Mouse (Mus musculus): ENCODE data around the gene Erh.

Gene Erh

DNA sequence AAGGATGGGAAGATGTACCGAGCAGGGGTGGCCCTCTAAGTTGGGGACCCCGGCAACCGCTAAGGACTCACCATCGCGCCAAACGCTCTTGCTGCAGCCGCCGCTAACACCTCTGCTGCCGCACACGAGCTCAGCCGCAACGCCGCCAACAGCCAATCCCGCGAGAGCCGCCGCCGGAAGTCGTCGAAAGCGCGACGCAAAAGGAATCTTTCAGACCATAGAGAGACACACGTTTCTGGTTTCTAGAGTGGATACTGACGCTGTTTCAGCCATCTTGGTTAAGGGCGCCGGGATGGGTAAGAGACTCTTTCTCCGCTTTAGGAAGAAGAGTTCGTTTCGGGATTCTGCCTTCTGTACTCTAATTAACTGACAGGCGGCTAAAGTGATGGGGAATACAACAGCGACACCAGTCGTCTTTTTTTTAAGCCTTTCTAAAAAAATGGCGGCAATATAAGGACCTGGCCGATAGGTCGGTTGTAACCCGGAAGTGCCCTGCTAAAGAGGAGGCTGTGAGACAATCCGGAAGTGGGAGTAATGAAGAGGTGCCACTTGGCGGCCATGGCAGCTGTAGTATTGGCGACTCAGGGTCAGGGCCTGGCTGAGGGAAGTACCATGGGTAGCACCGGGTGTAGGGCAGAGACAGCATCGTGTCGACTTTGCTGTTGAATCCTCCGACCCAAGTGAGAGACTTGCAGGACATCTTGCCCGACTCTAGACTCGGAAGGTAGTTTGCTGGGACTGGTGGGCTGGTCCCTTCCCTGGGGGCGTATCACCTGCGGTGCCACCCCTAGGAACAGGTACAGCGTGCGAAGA lies at the start of gene Erh, which contains the start of gene Slc39a9:
TSS of gene Erh (minus strand) at position 649 of the 813 bp plus-strand sequence.
TSS of gene Slc39a9 (plus strand) at position 191 of the 813 bp plus-strand sequence.
- DNase-seq (ENCODE audit: low read depth, low spot score), result peak; percentile 94

DNA sequence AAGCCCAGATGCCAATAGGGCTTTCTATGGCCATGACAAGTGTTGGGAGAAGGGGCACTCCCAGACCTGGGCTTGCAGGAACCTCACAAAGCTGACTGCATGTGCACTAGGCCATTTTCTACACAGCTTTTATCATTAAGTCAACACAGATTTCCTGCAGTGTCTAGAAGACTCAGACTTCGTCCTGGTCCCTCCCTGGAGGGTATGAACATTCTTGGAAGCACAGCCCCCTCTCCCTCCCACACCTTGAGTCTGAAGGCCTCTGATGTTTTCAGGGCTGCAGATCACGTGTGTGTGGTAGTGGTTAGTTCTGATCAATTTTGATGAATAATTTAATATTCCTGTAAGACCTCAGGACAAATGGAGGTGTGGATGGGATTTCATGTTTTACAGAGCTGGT lies 49.6 kb upstream of the Erh start:
- DNase-seq (ENCODE audit: low read depth, low spot score), result no peak

DNA sequence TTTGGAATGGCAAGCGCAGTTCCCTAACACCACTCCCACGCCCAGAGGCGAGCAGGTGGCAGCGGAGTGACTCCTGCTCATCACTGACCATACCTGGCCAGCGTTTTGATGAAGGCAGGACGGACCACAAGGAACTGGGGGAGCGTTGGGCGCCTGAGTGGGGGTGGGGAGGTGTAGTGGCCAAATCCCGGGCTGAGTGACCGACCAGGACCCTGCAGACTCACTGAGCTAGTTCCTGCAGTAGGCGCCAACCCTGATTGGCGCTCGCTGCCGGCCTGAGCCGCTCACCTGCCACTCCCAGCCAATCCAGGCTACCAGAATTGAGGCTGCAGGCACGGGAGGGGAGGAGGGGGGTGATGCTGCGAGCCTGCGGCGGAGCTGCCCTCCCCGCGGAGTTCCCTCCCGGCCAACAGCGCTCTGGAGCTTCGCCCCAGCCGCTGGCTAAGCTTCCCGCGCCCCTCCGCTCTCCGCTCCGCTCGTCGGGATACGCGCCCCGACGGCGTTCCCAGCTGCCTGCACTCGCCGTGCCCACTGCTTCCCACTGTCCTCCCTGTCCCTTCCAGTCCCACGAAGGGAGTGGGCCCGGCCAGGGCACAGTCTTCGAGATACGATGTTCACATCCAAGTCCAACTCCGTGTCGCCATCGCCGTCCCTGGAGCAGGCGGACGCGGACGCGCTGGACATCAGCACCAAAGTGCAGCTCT lies 48.3 kb upstream of the Erh start, which contains the start of gene Plekhd1:
TSS of gene Plekhd1 (plus strand) at position 323 of the 704 bp plus-strand sequence.
- peak; percentile 46 for DNase-seq (ENCODE audit: low read depth, low spot score)

DNA sequence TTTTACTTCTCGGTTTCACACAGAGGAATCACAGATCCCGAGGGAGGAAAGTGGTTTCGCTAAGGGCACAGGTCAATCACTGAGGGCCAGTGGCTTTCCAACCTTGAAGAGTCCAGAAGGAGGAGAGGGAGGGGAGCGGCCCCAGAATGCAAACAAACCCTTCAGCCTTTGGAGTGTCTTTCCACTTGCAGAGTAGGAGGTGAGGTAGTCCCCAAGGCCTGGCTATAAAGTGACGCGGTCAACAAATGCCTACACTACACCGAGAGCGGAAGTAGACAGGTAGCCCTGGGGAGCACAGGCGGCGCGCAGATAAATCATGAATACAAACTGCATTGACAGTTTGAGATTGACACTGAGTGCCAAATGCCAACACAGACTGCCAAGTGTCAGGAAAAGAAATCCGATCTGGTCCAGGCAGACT lies 47.5 kb upstream of the Erh start:
- no peak for DNase-seq (ENCODE audit: low read depth, low spot score)

DNA sequence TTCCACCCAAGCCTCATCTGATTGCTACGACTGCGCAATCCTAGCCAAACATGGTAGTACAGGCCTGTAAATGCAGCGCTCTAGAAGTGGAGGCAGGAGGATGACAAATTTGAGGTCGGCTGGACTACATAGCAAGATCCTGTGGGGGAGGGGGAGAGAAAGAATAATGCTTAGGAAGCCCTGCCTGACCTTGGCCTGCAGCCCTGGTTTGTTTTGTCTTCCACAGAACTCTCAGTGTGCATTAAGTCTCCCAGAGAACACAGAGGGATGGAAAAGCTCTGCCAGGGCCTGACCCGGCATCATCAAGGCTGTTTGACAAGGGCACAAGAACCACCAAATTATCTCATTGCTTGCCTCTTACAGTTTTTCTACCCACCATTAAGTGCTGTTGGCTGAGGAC lies 45.6 kb upstream of the Erh start:
- peak; percentile 22 for DNase-seq (ENCODE audit: low read depth, low spot score)

DNA sequence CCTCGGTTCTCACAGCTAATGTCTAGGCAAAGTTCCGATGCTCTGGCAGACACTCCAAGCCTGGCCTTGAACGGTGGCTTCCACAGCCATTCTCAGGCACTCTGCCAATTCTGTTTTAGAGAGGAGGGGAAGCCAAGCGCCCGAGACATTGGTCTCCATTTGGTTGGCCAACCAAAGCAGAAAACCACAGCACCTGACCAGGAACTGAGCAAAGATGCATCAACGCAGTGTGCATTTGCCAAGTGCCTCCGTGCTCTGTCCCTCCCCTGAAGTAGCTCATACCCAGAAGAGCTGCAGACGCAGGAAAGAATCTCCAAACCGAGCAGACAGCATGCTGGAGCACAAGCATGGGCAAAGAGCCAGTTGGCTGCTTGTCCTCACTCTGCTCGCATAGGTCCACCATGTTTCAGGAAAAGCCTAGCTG lies 43.7 kb upstream of the Erh start:
- no peak for DNase-seq (ENCODE audit: low read depth, low spot score)

DNA sequence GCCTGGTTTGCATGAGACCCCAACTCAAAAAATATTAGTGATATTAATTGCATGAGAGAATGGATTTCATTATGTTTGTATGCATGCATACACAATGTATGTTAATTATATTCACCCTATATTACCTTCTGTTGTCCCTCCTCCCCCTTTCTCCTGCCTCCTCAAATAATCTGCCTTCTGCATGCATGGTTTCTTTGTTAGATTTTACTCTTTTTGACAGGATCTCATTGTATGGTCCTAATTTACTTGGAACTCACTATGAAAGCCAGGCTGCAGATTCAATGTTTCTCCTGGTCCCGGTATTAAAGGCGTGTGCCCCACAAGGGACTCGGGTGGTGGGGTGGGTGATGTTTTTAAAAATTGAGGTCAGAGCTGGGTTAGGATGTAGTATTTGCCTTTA lies 40.2 kb upstream of the Erh start:
- no peak for DNase-seq (ENCODE audit: low read depth, low spot score)

DNA sequence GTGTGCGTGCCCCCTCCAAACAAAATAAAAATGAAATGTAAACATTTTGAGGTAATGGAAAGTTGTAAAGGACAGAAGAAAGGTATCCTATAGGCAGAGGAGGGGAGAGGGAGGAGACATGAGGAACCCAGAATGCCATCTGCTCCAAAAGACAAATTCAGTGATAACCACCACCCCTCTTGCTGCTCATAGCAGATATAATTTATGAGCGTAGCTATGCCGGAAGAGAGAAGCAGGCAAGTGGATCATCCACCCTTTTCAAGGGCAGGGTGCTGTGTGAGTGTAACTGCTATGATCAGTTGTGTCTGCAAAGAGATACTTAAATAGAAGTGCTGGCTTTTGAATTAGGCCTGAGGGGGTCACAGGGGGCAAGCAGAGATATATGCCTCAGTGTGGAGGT lies 39.4 kb upstream of the Erh start:
- no peak for DNase-seq (ENCODE audit: low read depth, low spot score)

DNA sequence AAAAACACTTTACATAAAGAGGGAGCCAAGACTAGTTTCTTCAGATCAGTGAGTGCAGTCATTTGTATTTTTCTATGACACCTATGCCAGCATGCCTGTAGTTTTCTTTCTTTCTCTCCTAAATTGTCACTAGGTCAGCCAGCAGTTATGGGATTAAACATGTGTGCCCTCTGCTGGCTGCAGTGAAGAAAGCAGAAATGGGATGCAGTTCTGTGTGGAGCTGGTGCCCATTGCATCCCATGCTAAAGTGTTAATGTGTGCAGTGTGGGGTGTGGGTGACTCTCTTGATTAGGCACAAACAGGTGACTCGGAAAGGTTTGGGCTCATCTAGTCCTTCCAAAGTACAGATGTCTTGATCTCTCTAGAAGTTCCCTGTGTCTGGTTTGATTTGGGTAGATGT lies 37.2 kb upstream of the Erh start:
- peak; percentile 30 for DNase-seq (ENCODE audit: low read depth, low spot score)

DNA sequence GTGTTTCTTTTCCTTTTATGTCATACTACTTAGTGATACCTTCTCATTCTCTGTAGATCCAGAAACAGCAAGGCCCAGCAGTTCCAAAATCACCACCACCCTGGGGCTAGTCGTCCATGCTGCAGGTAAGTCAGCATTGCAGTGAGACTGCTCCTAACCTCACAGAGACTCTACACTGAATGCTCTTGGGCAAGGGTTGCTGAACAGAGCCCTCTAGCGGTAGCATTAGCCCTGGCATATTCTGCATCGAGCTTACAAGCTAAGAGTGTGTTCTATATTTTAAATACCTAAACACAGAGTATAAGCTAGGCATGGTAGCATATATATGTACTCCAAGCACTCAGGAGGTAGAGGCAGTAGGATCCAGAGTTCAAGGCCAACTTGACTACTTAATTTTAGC lies 29.0 kb upstream of the Erh start:
- peak; percentile 53 for DNase-seq (ENCODE audit: low read depth, low spot score)

DNA sequence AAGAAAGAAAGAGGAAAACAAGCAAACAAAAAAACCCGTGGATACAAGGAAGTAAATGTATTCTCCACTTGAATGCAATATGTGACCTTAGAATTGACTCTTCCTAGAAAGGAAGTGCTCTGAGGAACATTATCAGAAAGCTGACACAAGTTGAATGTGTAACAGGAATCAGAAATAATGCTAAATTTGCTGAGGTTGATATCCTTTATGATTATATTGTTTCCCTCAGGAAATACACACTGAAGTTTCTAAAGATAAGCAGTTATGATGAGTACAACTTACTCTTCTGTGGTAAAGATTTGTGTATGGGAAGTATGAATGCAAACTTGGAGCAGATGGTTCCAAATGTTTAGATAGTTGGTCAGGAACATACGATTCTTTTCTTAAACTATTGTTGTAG lies 24.2 kb upstream of the Erh start:
- DNase-seq (ENCODE audit: low read depth, low spot score), result no peak

DNA sequence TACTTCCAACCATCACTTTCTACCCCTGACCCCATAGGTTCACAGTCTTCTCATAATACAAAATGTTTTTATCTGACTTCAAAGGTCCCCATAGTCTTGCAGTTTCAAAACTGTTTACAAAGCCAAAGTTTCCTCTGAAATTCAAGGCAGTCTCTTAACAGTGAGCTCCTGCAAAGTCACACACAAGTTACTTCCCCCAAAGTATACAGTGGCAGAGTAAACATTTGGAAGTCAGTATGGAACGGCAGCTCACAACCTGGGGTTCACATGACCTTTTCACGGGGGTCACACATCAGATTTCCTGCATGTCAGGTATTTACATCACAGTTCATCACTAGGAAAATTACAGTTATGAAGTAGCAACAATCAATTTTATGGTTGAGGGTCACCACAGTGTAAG lies 19.8 kb upstream of the Erh start:
- no peak for DNase-seq (ENCODE audit: low read depth, low spot score)

DNA sequence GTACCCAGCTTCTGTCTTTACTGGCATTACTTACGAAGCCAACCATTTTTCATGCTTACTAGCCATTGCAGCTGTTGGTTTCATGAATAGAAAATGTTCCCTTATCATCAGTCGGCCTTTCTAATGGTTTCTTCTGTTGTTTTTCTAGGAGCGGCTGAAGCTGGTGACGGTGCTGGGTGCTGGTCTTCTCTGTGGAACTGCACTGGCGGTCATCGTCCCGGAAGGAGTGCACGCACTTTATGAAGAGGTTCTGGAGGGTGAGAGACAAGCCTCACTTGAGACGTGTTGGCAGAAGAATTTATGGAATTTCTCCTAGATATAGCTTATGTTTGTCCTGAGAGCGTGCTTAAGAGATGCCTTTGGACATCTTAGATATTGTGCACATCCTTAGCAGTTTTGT lies 18.2 kb upstream of the Erh start:
- DNase-seq (ENCODE audit: low read depth, low spot score), result no peak

DNA sequence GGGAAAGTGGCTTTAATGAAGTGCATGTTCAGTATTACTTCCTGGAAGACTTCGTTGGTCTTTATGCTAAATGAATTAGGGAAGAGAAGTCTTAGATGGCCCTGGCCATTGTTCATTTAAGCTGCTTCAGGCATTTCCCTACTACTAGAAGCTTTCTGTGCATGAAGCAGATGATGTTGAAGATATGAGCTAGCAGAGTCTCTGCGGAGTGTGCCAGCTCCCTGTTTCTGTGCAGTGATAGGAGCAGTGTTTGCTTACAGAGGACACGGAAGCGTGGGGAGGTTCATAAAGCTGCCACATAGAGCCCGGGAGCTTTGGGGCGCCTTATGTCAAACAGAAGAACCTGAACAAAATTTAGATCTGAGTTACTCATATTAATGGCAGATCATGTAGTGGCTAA lies 14.5 kb upstream of the Erh start:
- no peak for DNase-seq (ENCODE audit: low read depth, low spot score)

DNA sequence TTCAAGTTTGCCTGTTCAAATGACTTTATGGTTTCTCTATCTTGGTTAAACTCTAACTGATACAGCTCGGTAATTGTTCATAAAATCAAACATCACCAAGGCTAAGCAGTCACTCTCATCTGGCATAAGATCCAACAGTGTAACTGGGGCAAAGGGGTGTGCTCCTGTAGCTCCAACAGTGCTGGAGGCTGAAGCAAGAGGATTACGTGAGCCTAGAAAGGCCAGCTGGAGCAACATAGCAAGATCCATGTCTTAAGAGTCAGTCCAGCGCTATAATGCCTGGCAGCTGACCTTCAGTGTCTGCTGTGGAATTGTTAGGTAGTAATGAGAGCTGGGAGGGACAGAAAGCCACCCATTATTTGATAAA lies 10.5 kb upstream of the Erh start:
- DNase-seq (ENCODE audit: low read depth, low spot score), result no peak

DNA sequence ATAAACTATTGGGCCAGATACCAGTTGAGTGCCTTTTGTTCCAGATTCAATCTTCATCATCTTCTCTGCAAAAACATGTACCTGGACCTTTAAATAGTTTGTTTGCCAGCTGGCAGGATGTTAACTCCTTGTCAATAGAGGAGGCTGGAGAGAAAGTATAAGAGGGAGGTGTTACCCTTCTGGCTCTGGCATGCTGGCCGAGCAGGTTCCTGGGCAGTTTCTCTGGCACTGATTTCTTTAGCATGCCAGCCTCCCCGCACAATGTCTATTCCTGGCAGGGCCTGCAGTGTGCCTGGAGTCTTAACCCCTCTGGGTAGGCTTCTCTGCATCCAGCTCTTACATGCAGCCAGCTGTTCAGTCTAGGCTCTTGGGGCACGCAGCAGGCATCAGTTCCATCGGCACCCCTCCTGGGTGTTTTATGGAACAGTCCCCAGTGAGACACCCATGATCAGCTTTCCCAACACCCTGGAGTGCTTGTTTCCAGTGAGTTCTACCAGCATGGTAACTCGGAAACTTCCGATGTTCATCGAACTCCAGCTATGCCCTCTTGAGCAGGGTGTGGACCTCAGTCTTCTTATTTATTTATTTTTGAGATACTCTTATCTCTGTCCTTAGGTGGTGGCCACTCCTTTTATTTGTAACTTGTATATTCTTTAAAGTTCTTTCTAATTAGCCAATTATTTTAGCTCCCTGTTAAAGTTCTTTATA lies 10.0 kb upstream of the Erh start:
- no peak for DNase-seq (ENCODE audit: low read depth, low spot score)

DNA sequence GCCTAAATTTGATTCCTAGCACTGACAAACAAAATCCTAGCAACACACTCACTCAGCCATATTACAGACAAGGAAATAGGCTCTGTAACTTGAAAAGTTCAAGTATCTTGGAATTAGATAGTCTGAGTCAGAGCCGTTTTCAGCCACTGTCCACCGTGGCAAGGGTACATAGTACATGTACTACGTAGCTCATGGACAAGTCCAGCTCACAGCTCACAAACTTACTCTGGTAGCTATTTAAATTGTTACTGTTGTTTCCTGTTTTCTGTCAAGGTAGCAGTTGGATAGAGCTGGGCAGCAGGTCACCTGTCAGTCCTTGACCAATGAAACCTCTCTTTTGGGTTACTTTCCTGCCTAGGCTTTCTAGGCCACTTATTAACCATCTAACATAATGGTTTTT lies 2.2 kb upstream of the Erh start:
- no peak for DNase-seq (ENCODE audit: low read depth, low spot score)

DNA sequence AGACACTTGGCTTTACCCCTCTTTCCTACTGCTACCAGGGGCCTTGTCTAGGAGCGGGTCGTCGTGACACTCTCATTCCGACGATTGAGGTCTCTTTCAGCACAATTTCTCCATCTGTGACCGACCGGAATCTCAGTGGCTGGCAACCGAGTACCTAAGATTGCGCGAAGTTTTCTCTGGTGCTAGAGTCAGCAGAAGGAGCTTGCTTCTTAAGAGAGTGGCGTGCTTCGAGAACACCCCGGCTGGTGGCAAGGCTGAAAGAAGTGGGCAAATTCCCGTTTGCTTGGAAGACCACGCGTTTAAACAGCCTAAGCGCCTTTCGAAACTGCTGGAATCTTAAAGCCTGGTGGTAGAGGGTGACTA lies 346 bp upstream of the Erh start:
- DNase-seq (ENCODE audit: low read depth, low spot score), result no peak

DNA sequence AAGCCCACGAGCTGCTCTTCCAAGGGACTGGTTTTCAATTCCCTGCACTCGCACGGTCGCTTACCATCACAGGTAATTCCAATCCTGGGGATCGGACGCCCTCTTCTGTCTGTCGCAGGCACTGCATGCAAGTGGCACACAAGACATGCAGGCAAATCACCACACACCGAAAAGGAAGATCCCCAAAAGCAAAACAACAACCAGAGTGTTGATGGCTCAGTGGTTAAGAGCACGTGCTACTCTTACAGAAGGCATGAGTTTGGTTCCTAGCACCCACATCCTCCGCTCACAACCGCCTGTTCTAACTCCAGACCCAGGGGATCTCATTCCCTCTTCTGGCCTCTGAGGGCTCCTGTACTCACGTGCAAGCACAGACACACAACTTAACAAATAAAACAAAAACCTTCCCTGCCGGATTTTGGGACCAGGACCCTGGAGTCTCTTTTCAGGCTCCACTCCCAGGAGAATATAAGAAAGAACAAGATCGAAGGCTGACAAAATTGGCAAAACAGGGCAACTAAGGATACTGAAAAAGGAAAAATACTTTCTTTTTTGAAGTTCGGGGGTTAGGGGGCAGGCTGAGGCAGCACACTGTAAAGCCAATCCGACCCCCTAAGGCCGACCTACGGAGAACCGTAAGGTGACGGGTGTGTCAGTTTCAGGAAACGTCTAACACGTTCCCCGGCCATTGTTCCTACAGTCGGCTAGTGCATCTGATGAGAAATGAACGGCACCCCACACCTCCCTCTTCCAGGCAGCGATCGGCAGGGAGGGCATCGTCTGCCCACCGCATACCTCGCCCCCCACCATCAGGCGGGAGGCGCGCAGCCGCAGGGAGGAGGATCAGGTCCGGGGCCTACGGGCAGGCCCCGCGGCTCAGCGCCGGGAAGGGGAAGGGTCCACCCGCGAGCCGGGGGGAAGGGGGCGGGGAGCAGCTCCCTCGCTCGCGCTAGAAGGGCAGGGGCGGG lies 1.1 kb downstream of the Erh start:
- DNase-seq (ENCODE audit: low read depth, low spot score), result peak; percentile 73

DNA sequence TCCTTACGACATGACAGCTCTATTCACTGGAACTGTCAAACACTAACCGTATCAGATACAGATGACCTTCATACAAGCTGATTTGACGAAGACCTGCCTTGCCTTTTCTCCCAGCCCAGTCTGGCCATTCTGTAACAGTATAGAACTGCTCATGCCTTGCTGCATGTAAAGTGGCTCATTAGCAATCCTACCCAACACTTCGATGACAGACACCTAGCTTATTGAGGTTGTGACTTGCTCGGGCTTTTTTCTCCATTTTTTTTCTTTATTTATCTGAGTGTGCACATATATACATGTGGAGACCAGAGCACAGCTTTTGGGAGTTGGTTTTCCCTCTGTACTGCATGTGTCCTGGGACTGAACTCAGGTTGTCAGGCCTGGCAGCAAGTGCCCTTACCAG lies 12.4 kb downstream of the Erh start:
- no peak for DNase-seq (ENCODE audit: low read depth, low spot score)

DNA sequence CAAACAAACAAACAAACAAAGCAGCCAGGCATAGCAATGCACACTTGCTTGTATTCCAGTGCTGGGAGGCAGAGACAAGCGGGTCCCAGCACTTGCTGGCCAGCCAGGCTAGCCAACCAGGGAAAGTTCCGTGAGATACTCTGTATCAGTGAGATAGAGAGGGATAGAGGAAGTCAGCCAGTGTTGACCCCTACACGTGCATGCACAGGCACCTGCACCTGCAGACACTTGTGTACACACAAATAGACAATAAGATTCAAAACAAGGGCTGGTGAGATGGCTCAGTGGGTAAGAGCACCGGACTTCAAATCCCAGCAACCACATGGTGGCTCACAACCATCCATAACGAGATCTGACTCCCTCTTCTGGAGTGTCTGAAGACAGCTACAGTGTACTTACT lies 23.6 kb downstream of the Erh start:
- no peak for DNase-seq (ENCODE audit: low read depth, low spot score)

Data from mesoderm, embryonic 11.5 days (tissue).